Mouse (Mus musculus) bone marrow macrophage, adult 2 months (primary cell): ENCODE results near the gene Maea. TPM values are rescaled to one million over a fixed set of nuclear protein-coding genes. Genes with fewer than 3 reads are reported as not detected.
"Not testable (repeated sequence)": the region's sequence is repeated elsewhere in the genome, so short reads cannot be mapped to it uniquely, and the experiment has no call there.

Experiments
- H3K27ac ChIP-seq: 2 replicates; pipeline ENCODE4 v1.5.1; 2012; ENCODE audit warnings: low read depth, low read length; ENCODE audit not compliant: insufficient read depth
- H3K4me1 ChIP-seq: 2 replicates; pipeline ENCODE4 v1.6.1; 2012; ENCODE audit warnings: low read length; ENCODE audit not compliant: control insufficient read depth, insufficient read depth
- H3K4me3 ChIP-seq: 2 replicates; pipeline ENCODE4 v1.5.1; 2012; ENCODE audit warnings: mild to moderate bottlenecking, low read length, moderate library complexity; ENCODE audit not compliant: insufficient read depth
- CTCF ChIP-seq: IDR thresholded peaks from 2 replicates; pipeline ENCODE4 v1.5.1; 2012; ENCODE audit warnings: low read depth, mild to moderate bottlenecking, low read length, moderate library complexity
- POLR2A ChIP-seq: IDR thresholded peaks from 2 replicates; pipeline ENCODE4 v1.6.1; 2012; ENCODE audit warnings: mild to moderate bottlenecking, low read depth, low read length, borderline replicate concordance
- polyA plus RNA-seq: library from polyadenylated mRNA; stranded (reverse); fragments of >200 nt; gene quantifications from 2 replicates; pipeline ENCODE4 v1.2.4, GENCODE M21; 2012; ENCODE audit not compliant: missing spikeins, insufficient read depth, insufficient read length

Maea gene
- polyA plus RNA-seq, 1 experiment, result 72.7 TPM

- TF ChIP-seq CTCF, result no peak
- TF ChIP-seq POLR2A, result no peak
- Histone ChIP-seq H3K27ac (no peak overlapping the region), H3K4me1 (peaks cover 31% of the 10 kb centered on the region), H3K4me3 (no peak overlapping the region)
Observed at GRCm38 (mm10) chr5:33341165-33341564, 5.9 kb downstream of the Maea start.

- not testable (repeated sequence) for H3K27ac ChIP-seq, H3K4me3 ChIP-seq
- peaks cover 32% of the 10 kb centered on the region for H3K4me1 ChIP-seq
Observed at GRCm38 (mm10) chr5:33342248-33342647, 6.9 kb downstream of the Maea start.

DNA sequence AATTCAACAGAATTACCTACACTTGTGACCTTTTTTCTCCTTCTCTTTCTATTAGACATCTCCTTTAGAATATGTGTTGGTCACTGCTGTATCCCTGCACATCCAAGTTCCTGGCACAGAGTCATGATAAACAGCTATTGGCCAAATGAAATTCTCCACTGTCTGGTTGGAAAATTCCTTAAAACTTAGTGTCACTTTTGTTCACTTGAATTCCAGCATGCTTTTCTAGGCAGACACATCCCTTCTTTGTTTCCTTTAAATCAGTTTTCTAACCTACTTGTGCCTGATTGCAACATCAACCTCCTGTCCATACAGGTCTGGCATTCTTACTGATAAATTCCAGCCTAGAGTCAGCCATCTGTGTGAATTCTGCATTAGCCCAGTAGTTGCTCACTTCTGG lies 7.5 kb downstream of the Maea start:
- peaks cover 36% of the 10 kb centered on the region for H3K4me1 ChIP-seq
- no peak overlapping the region for H3K27ac ChIP-seq
- no peak overlapping the region for H3K4me3 ChIP-seq
- TF ChIP-seq CTCF (no peak), POLR2A (no peak)

DNA sequence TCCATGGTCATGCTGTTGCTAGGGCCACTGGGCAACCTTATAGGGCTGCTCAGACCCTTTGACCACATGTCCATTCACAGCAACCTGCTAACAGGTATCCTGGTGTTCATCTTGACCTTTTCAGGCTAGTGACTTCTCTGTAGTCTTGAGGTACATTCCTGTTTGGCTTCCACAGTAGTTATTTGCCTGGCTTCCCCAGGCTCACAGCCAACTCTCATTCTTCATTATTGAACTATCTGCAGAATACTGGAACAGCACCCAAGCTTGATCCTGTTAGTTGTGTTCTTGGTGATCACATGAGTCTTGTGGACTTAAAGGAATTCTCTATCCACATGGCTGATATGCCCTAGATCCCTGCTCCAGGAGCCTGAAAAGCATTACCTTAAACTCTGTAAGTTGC lies 8.3 kb downstream of the Maea start:
- TF ChIP-seq CTCF, result no peak
- Histone ChIP-seq H3K27ac (no peak overlapping the region), H3K4me1 (peaks cover 33% of the 10 kb centered on the region), H3K4me3 (no peak overlapping the region)

DNA sequence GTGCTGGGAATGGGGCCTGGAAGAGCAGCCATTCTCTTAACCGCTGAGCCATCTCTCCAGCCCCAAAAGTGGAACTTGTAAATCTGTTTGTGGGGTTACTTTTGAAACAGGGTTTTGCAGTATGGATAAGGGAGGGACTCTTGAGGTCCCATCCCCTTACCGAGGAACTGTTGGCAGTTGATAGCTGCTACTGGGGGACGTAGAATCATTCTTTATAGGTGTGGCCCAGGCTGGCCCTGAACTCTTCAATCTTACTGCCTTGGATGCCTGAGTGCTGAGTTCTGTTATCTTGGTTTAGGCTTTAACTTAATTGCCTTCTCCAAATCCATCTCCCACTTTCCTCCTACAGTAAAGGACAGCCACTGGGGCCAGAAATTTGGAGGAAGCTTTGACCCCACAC lies 8.8 kb downstream of the Maea start:
- TF ChIP-seq POLR2A (no peak), CTCF (no peak)
- Histone ChIP-seq H3K27ac (no peak overlapping the region), H3K4me3 (no peak overlapping the region), H3K4me1 (peaks cover 29% of the 10 kb centered on the region)

DNA sequence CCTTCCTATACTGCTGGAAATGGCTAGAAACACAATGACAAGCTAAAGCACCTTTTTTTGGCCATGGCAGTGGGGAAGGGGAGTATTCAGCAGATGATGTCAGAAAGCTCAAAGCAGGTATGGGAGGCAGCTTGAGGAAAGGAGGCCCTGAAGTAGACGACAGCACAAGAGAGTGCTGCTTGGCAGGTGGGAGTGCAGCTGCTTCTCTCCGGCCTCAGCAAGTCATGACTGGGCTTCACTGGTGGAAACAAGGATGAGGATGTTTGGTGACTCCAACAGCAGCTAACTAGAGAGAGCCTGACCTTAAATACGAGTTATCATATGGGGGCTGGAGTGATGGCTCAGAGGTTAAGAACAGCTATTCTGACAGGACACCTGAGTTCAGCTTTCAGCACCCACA lies 12.3 kb downstream of the Maea start:
- TF ChIP-seq POLR2A (no peak), CTCF (no peak)
- Histone ChIP-seq H3K4me3 (no peak overlapping the region), H3K4me1 (peaks cover 42% of the 10 kb centered on the region), H3K27ac (no peak overlapping the region)

- Histone ChIP-seq H3K4me1 (peaks cover 46% of the 10 kb centered on the region), H3K4me3 (no peak overlapping the region), H3K27ac (no peak overlapping the region)
- no peak for TF ChIP-seq POLR2A
- no peak for TF ChIP-seq CTCF
Observed at GRCm38 (mm10) chr5:33349205-33349604, 13.9 kb downstream of the Maea start.

DNA sequence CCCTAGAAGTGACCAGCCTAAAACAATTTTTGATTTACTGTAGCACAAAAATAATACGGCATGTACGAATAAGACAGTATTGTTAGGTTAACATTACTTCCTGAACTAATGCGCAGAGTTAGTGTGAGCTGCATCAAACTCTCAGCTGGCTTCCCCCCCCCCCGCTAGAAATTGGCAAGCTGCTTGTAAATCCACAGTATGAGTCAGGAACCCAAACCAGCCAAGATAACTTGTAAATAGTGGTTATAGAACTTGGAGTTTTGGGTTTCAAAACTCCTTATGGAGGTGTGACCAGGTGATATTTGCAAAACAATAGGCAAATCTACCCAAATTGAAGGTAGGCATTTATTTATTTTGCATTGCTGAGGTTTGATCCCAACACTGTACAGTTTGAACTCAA lies 14.4 kb downstream of the Maea start:
- Histone ChIP-seq H3K4me1 (peaks cover 48% of the 10 kb centered on the region), H3K4me3 (no peak overlapping the region), H3K27ac (no peak overlapping the region)
- TF ChIP-seq POLR2A, result no peak
- no peak for TF ChIP-seq CTCF

DNA sequence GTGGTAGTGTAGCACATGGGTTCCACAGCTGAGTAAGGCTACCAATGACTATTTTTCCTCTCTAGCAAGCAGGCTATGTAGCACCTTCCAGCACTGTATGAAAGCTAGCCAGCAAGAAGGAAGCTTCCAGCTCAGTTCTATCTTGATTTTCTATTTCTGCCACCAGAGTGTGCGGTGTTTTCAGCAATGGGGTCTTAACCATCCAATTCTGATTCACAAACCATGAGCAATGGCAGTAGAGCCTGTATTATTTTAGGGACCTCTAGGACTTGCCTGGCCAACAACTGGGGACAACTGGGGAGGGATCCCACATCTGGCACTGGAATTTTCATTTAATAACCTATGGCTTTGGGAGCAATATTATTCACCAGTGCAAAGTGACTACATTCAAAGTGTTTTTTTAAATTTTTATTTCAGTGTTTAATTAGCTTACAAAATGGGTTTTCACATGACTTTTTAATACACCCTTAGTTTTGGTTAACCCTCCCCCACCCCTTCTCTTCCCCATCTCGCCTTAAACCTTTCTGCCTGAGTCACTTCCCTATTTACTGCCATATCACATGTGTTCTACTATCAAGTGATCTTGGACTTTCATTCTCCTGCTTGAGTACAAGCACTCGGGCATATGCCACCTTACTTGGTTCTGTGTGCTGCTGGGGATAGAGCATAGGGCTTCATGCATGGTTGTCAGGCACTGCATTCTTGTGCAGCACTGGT lies 16.4 kb downstream of the Maea start:
- no peak for TF ChIP-seq POLR2A
- TF ChIP-seq CTCF, result no peak
- Histone ChIP-seq H3K4me3 (peak overlapping the region; percentile 71), H3K27ac (peak overlapping the region; percentile 95), H3K4me1 (peaks cover 51% of the 10 kb centered on the region)

- Histone ChIP-seq H3K4me1 (peaks cover 55% of the 10 kb centered on the region), H3K27ac (peak overlapping the region; percentile 95), H3K4me3 (peak overlapping the region; percentile 71)
- no peak for TF ChIP-seq POLR2A
- TF ChIP-seq CTCF, result no peak
Observed at GRCm38 (mm10) chr5:33352273-33352645, 16.9 kb downstream of the Maea start.

GRCm38 (mm10) chr5:33353011-33353410 lies 17.7 kb downstream of the Maea start:
- Histone ChIP-seq H3K27ac (peak overlapping the region; percentile 95), H3K4me3 (no peak overlapping the region), H3K4me1 (peaks cover 57% of the 10 kb centered on the region)
- no peak for TF ChIP-seq POLR2A
- TF ChIP-seq CTCF, result no peak
